Mouse (Mus musculus): ENCODE measurements around the gene Sgca. TPM values are rescaled to one million over a fixed set of nuclear protein-coding genes. Genes with fewer than 3 reads are reported as not detected.
A peak's percentile ranks its signal among the peaks of the same experiment; 100 is the strongest.

Sgca gene
- polyA plus RNA-seq, 1 experiment from 2014 or later = 0.69 TPM

DNA sequence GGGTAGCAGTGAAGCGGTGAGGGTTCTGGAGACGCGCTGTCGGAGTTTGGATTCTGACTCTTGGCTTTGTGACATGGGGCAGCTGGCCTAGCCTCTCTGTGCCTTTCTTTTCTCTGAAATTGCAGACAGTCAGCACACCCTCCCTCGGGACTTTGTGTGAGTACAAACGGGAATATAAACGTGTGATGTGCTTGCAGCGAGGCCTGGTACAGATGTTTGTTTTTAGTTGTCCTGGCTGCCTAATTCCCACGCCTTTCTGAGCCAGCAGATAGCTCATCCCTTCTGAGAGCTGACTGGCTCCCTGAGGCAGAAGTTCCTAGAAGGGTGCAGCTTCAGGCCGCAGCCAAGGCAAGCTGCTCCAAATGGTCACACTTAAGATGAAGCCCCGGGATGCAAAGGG is 49.7 kb downstream of the Sgca start:
- H3K4me2 ChIP-seq = no peak overlapping the region
- no peaks in the 10 kb centered on the region for H3K36me3 ChIP-seq
- H3K27ac ChIP-seq = 0 out of 2 replicates have a peak overlapping the region, but pooled peaks have one; percentile 33
- no peak overlapping the region for H3K4me3 ChIP-seq
- no peaks in the 10 kb centered on the region for H3K27me3 ChIP-seq
- H3K4me1 ChIP-seq = peaks cover 51% of the 10 kb centered on the region
- WGBS = 38% methylated on average over 11 of the region's 11 CpGs
- H3K9me3 ChIP-seq = no peaks in the 10 kb centered on the region
- no peak for ATAC-seq (ENCODE audit: borderline replicate concordance, extremely low read depth, low FRiP score, low TSS enrichment)
- no peak overlapping the region for H3K9ac ChIP-seq

DNA sequence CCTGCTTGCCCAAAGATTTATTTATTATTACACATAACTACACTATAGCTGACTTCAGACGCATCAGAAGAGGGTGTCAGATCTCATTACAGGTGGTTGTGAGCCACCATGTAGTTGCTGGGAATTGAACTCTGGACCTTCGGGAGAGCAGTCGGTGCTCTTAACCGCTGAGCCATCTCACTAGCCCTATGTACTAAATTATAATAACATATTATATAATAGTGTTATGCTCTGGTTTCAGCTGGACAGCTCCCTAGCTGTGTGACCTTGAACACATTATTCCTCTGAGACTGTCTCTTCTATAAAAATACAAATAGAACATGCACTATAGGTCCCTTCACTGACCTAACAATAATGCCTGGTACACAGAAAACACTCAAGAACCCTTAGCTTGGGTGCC is 51.1 kb downstream of the Sgca start:
- Histone ChIP-seq H3K36me3 (no peaks in the 10 kb centered on the region), H3K27me3 (no peaks in the 10 kb centered on the region), H3K9me3 (no peaks in the 10 kb centered on the region), H3K4me1 (peaks cover 44% of the 10 kb centered on the region), H3K9ac (no peak overlapping the region), H3K4me2 (no peak overlapping the region), H3K27ac (no peak overlapping the region), H3K4me3 (no peak overlapping the region)
- WGBS = 86% methylated on average over 4 of the region's 4 CpGs
- ATAC-seq (ENCODE audit: borderline replicate concordance, extremely low read depth, low FRiP score, low TSS enrichment) = no peak

DNA sequence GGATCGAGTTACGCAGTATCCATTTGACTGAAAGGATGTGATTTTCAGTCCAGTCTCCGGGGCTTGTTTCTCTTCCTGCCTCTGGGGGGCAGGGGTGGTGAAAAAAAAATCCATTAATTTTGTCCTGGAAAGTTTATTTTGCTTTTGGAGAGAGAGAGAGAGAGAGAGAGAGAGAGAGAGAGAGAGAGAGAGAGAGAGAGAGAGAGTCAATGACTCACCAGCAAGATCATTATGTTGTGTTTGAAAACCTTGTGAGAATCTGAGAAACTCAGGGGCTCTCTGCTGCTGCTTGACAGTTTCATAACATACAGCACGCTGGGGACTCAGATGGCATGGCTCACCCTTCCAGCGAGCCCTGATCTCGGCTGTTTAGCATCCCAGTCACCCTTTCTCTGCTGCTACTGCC is 55.1 kb downstream of the Sgca start:
- H3K9ac ChIP-seq = no peak overlapping the region
- peak overlapping the region; percentile 68 for H3K27ac ChIP-seq
- peak; percentile 9; the same call in 1 of the 2 replicates for ATAC-seq (ENCODE audit: borderline replicate concordance, extremely low read depth, low FRiP score, low TSS enrichment)
- 19% methylated on average over 6 of the region's 6 CpGs for WGBS
- H3K27me3 ChIP-seq = no peaks in the 10 kb centered on the region
- no peaks in the 10 kb centered on the region for H3K9me3 ChIP-seq
- no peak overlapping the region for H3K4me2 ChIP-seq
- no peaks in the 10 kb centered on the region for H3K36me3 ChIP-seq
- peaks cover 27% of the 10 kb centered on the region for H3K4me1 ChIP-seq
- H3K4me3 ChIP-seq = no peak overlapping the region

DNA sequence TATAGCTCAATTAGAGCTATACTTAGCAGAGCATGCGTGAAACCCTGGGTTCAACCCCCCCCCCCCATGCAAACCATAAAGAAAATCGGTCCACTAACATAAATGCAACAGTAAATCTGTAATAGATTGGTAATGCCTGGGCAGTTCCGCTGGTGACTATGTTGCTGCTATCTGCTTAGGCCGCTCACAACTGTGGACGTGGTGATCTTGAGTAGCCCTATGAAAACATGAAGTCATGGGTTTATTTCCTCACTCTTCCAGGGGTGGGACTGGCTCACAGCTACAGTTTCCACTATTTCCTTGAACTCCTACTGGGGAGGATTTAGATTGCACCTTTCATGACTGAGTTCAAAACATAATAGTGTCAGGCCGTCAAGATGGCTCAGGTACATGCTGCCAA is 58.4 kb downstream of the Sgca start:
- no peak for ATAC-seq (ENCODE audit: borderline replicate concordance, extremely low read depth, low FRiP score, low TSS enrichment)
- no peaks in the 10 kb centered on the region for H3K27me3 ChIP-seq
- no peak overlapping the region for H3K4me2 ChIP-seq

DNA sequence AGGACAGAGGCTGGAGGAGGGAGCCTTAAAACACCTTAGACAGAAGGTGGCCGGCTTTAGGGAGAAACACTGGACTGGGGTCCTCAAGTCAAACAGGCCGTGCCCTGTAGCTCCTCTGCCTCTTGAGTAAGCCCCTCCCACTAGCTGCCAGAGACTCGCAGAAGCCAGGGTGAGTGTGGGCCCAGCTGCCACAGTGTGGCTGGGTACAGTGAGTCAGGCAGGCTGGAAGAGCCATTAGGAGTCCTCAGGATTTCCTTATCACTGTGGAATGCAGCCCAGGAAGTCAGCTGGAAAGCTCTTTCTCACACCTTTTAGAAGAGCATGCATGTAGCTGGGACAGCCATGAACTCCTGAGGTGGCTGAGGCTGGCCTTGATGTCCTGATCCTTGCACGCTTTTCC is 59.6 kb downstream of the Sgca start:
- WGBS = 8% methylated on average over 4 of the region's 4 CpGs
- Histone ChIP-seq H3K27ac (peak overlapping the region; percentile 87), H3K4me2 (peak overlapping the region; percentile 36; the same call in 1 of the 2 replicates), H3K9ac (no peak overlapping the region), H3K36me3 (no peaks in the 10 kb centered on the region), H3K27me3 (no peaks in the 10 kb centered on the region), H3K4me3 (no peak overlapping the region), H3K4me1 (peaks cover 52% of the 10 kb centered on the region), H3K9me3 (no peaks in the 10 kb centered on the region)
- ATAC-seq (ENCODE audit: borderline replicate concordance, extremely low read depth, low FRiP score, low TSS enrichment) = peak; percentile 80

More for the DNA sequence above, 58.4 kb downstream of the Sgca start:
- Histone ChIP-seq H3K36me3 (no peaks in the 10 kb centered on the region), H3K9me3 (no peaks in the 10 kb centered on the region), H3K4me1 (peaks cover 51% of the 10 kb centered on the region), H3K4me3 (no peak overlapping the region), H3K9ac (no peak overlapping the region), H3K27ac (peak overlapping the region; percentile 87)
- 60% methylated on average over 6 of the region's 6 CpGs for WGBS

DNA sequence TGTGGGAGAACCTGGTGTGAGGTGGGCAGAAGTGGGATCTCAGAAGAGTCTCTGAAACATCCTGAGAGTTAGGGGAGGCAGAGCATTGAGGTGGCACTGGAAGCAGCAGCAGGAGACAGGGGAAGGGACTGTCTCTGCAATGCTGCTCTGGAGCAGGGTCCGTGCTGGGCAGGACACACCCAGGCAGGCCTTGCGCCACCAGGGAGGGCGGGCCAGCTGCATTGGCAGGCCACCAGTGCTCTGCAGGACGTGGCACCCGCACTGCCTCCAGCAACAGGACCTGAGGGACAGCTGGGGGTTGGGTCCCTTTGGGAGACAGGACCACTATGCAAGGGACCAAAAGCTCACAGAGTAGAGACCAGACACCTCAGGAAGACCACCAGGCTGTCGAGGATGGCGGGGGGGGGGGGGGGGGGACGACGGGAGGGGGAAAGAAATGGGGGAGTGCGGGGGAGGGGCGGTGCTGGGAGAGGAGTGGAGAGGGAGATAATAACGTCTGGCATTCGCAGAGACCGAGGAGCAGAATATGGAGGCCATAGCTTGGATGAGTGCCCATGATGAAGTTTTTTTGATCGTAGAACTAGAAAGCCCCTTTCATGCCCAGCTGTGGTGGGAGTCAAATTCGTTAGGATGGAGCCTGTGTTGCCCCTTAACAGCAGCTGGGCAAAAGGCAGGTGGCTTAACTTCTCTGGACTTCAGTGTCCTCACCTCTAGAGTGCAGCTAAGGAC is 60.3 kb downstream of the Sgca start:
- peak; percentile 68 for ATAC-seq (ENCODE audit: borderline replicate concordance, extremely low read depth, low FRiP score, low TSS enrichment)
- Histone ChIP-seq H3K4me1 (peaks cover 48% of the 10 kb centered on the region), H3K27ac (peak overlapping the region; percentile 87), H3K27me3 (no peaks in the 10 kb centered on the region), H3K36me3 (no peaks in the 10 kb centered on the region), H3K9ac (no peak overlapping the region), H3K4me3 (no peak overlapping the region), H3K4me2 (peak overlapping the region; percentile 36), H3K9me3 (no peaks in the 10 kb centered on the region)
- WGBS = 15% methylated on average over 13 of the region's 16 CpGs

DNA sequence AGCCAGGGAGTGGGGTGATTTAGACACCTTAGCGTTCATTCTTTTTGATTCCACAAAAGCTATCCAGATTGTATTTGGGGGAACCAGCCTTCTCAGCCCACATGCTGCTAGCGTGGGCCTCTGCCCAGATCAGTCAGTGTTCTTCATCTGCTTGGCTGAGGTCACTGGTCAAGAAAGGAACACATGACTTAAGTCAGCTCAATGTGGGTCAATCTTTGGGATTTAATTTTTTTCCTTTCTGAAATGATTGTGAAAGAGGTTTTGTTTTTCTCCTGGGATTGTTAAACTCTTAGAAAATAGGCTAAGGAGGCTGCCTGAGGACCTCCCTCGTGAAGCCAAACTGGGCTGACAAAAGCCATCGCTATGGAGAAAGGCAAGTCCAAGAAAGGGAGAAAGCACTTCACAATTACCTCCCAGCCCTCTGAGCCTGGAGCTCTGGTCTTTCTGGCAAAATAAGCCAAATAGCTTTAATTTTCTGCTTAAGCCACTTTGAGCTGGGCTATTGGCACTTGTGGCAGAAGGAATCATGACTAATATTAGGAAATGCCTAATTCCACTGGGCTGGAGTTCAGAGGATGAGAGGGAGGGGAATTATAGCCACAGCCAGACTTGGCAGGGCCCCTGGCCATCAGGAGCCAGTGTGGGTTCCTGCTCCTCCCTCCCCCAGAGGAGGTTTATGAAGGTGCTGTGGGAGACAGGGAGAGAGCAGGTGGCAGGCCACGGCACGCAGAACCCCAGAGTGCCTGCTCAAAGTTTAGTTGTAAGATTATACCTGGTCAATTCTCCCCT is 62.6 kb downstream of the Sgca start:
- no peaks in the 10 kb centered on the region for H3K27me3 ChIP-seq
- no peak for ATAC-seq (ENCODE audit: borderline replicate concordance, extremely low read depth, low FRiP score, low TSS enrichment)
- no peak overlapping the region for H3K9ac ChIP-seq
- H3K27ac ChIP-seq = peak overlapping the region; percentile 22
- H3K36me3 ChIP-seq = no peaks in the 10 kb centered on the region
- peaks cover 48% of the 10 kb centered on the region for H3K4me1 ChIP-seq
- no peak overlapping the region for H3K4me3 ChIP-seq
- H3K4me2 ChIP-seq = no peak overlapping the region
- 59% methylated on average over 6 of the region's 6 CpGs for WGBS
- no peaks in the 10 kb centered on the region for H3K9me3 ChIP-seq

Other genes with a start within 250 kb of the Sgca start
- 0.25 TPM in 1 of 2 replicates, not detected in the other for gene Cdc34b, start 234.5 kb downstream of the Sgca start, polyA plus RNA-seq (2015; fragmentation: Nextera tagmentation; extraction: Ambion mirVana)
- gene Tmem92, start 193.6 kb downstream of the Sgca start, polyA plus RNA-seq (2015; fragmentation: Nextera tagmentation; extraction: Ambion mirVana) = not detected in 2 replicates
- gene Col1a1, start 40.1 kb downstream of the Sgca start, polyA plus RNA-seq (2015; fragmentation: Nextera tagmentation; extraction: Ambion mirVana) = 1,191 and 1,256 TPM in 2 replicates
- not detected in 2 replicates for gene Hils1, start 8.7 kb downstream of the Sgca start, polyA plus RNA-seq (2015; fragmentation: Nextera tagmentation; extraction: Ambion mirVana)
- 8.8 and 9.3 TPM in 2 replicates for gene Ppp1r9b, start 14.7 kb upstream of the Sgca start, polyA plus RNA-seq (2015; fragmentation: Nextera tagmentation; extraction: Ambion mirVana)
- gene Samd14, start 33.6 kb upstream of the Sgca start, polyA plus RNA-seq (2015; fragmentation: Nextera tagmentation; extraction: Ambion mirVana) = 17.1 and 17.4 TPM in 2 replicates
- gene Pdk2, start 65.0 kb upstream of the Sgca start, polyA plus RNA-seq (2015; fragmentation: Nextera tagmentation; extraction: Ambion mirVana) = 27.8 and 30.9 TPM in 2 replicates
- gene Itga3, start 100.5 kb upstream of the Sgca start, polyA plus RNA-seq (2015; fragmentation: Nextera tagmentation; extraction: Ambion mirVana) = 27.0 and 27.3 TPM in 2 replicates
- gene Dlx3, start 143.8 kb upstream of the Sgca start, polyA plus RNA-seq (2015; fragmentation: Nextera tagmentation; extraction: Ambion mirVana) = 0.23 and 0.50 TPM in 2 replicates
- 0.41 and 0.45 TPM in 2 replicates for gene Dlx4, start 169.9 kb upstream of the Sgca start, polyA plus RNA-seq (2015; fragmentation: Nextera tagmentation; extraction: Ambion mirVana)

Data from lung, embryonic 15.5 days (tissue).